Mouse (Mus musculus): ENCODE data around the gene Rab44. TPM values are rescaled to one million over a fixed set of nuclear protein-coding genes. Genes with fewer than 3 reads are reported as not detected.
A peak's percentile ranks its signal among the peaks of the same experiment; 100 is the strongest.
"Not testable (repeated sequence)": the region's sequence is repeated elsewhere in the genome, so short reads cannot be mapped to it uniquely, and the experiment has no call there.

The Rab44 gene
- total RNA-seq, 2 experiments from 2014 or later, result 0.12 to 0.26 TPM

- DNase-seq (ENCODE audit: low spot score in 2 of 2), result no peak
Observed at GRCm38 (mm10) chr17:29090776-29091175, 23.2 kb upstream of the Rab44 start, which contains the start of gene Cdkn1a. Cdkn1a (plus strand) TSS chr17:29090976.

GRCm38 (mm10) chr17:29091348-29091944, 22.5 kb upstream of the Rab44 start:
- no peak for DNase-seq (ENCODE audit: low spot score in 2 of 2)

GRCm38 (mm10) chr17:29092497-29092896, 21.4 kb upstream of the Rab44 start:
- no peak for DNase-seq (ENCODE audit: low spot score in 2 of 2)

DNA sequence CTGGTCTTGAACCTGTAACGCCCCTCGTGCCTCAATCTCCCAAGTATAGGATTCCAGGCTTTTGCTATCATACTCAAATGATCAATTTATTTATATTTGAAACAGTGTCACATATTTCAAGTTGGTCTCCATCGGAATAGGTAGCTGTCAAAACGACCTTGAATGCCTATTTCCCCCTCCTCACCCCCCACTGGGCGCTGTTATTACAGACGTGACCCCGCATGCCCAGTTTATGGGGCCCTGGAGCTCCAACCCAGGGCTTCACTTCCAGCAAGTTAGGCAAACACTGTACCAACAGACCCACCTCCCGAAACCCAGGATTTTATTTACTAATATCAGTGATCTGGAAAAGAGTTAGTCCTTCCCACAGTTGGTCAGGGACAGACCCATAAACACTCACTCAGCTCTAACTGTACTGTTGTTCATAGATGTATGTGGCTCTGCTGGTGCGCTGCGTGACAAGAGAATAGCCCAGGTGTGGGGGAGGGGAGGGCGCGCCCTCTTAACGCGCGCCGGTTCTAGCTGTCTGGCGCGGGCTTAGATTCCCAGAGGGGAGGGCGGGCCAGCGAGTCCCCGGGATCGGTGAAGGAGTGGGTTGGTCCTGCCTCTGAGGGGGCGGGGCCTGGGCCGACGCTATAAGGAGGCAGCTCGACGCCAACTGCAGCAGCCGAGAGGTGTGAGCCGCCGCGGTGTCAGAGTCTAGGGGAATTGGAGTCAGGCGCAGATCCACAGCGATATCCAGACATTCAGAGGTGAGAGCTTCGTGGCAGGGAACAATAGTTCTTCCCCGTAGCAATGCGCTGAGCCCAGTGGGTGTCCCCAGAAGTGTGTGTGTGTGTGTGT, 20.6 kb upstream of the Rab44 start:
- peak; percentile 46 to 60 for DNase-seq (ENCODE audit: low spot score in 2 of 2)

- no peak for DNase-seq (ENCODE audit: low spot score in 2 of 2)
Observed at GRCm38 (mm10) chr17:29093961-29094309, 20.0 kb upstream of the Rab44 start.

- DNase-seq (ENCODE audit: low spot score in 2 of 2), result peak in 1 of 2 experiments; percentile 39
Observed at GRCm38 (mm10) chr17:29094310-29095181, 19.4 kb upstream of the Rab44 start.

GRCm38 (mm10) chr17:29095201-29095733, 18.7 kb upstream of the Rab44 start:
- peak; percentile 96 to 97 for DNase-seq (ENCODE audit: low spot score in 2 of 2)

- no peak for DNase-seq (ENCODE audit: low spot score in 2 of 2)
Observed at GRCm38 (mm10) chr17:29096245-29096644, 17.7 kb upstream of the Rab44 start.

DNA sequence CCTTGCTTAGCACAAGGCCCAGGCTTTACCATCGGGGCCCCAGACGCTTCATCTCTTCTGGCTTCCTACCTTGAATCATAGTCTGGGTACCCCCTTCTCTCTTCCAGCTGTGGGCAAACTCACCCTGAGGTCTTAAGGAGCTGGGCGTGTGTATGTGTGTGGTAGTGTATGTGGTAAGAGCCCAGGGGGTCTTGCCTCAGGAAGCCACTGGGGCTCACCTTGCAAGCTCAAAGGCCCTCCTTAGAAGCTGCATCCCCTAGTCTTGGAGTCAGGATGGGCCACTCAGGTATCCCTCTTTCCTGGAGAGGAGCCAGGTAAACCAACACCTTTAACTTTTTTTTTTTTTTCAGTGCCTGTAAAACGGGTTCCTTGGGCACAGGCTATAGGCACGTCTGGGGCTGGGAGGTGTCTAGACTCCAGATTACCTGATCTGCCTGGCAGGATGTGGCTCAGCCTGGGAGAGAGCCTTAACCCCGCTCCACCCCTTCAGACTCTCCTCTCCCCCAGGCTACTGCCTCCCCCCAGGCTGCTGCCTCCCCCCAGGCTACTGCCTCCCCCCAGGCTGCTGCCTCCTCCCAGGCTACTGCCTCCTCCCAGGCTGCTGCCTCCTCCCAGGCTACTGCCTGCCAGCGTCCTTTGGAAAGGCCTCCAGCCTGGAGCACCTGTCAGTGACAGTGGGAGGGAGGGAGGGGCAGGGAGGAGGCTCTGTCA, 16.9 kb upstream of the Rab44 start:
- no peak for DNase-seq (ENCODE audit: low spot score in 2 of 2)

DNA sequence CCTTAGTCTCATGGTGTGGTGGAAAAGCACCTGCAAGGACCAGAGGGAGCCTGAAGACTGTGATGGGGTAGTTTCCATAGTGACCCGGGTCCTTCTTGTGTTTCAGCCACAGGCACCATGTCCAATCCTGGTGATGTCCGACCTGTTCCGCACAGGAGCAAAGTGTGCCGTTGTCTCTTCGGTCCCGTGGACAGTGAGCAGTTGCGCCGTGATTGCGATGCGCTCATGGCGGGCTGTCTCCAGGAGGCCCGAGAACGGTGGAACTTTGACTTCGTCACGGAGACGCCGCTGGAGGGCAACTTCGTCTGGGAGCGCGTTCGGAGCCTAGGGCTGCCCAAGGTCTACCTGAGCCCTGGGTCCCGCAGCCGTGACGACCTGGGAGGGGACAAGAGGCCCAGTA, 15.7 kb upstream of the Rab44 start:
- DNase-seq (ENCODE audit: low spot score in 2 of 2), result no peak

DNA sequence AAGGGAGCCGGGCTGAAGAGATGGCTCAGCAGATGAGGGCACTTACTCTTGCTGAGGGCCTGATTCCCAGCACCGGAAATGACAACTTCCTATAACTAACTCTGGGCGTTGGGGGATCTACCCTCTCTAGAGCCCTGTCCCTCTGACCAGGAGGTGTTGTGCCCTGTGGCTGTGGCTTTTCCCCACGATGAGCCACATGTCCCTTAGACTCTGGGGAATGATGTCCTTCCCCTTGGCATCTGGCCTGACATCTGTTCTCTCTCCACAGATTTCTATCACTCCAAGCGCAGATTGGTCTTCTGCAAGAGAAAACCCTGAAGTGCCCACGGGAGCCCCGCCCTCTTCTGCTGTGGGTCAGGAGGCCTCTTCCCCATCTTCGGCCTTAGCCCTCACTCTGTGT, 14.9 kb upstream of the Rab44 start:
- peak in 1 of 2 experiments; percentile 0 for DNase-seq (ENCODE audit: low spot score in 2 of 2)

DNA sequence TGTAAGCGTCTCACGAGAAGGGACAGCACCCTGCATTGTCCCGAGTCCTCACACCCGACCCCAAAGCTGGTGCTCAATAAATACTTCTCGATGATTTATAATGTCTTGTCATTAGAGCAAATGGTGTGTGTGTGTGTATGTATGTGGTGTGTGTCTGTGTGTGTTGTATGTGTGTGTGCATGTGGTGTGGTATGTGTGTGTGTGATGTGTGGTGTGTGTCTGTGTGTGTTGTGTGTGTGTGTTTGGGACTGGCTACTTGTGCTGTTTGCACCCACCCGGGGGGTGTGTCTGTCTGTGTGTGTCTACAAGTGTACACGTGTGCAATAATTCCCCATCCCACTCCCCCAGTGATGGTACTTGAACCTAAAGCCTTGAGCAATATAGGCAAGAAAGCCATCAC, 13.3 kb upstream of the Rab44 start:
- DNase-seq (ENCODE audit: low spot score in 2 of 2), result no peak

GRCm38 (mm10) chr17:29110356-29110755, 3.6 kb upstream of the Rab44 start:
- not testable (repeated sequence) for DNase-seq (ENCODE audit: low spot score in 2 of 2)

DNA sequence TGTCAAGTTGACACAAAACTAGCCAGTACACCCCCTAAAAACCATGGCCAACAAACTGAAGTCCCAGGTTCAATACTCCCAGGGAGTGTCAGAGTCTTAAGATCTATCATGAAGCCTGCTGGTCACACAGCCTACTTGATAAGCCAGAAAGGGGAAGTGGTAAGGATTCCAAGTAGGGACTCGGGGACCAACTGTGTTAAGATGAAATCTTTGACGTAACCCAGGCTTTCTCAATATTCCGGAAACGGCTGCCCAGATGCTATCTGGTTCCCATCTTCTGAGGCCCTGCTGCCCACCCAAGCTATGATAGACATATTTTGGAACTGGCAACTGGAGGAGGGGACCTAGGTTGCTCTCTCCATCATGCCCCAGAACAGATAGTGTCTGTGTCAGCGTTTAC, 2.6 kb upstream of the Rab44 start:
- DNase-seq (ENCODE audit: low spot score in 2 of 2), result no peak

DNA sequence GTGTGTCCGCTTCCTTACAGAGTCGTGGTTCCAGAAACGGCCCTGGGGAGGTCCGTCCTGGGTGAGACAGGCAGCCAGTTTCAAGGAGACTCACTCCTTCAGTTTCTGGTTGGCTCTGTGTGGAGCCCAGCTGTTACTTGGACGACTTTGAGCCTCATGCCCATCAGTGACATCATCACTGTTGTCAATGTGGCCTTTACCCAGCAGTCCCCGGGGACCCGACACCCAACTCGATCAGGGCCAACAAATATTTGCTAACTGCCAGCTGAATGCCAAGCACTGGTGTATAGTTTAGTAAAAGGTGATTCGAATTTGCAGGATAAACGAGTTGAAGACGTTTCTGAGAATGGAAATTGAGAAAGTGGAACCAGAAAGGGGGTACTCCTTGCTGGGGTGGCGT, 2.1 kb downstream of the Rab44 start:
- DNase-seq (ENCODE audit: low spot score in 2 of 2), result no peak

GRCm38 (mm10) chr17:29117006-29117648, 3.2 kb downstream of the Rab44 start:
- DNase-seq (ENCODE audit: low spot score in 2 of 2), result no peak

DNA sequence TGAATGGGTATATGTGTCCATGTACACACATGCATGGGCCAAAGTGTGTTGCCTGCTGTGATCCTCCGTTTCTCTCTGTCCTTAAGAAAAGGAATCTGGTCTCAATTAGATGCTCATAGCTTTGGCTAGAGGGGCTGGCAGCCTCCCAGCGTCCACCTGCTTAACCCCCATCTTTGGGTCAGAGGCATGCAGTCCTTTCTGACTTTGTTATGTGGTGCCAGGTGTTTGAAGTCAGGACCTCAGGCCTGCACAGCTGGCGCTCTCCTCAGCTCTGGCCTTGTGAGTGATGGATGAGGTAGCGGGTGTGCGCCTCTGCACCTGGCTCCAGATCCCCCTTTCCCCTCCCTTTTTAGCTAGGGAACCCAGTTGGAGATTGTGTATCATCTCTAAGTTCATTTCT, 4.1 kb downstream of the Rab44 start:
- DNase-seq (ENCODE audit: low spot score in 2 of 2), result no peak

DNA sequence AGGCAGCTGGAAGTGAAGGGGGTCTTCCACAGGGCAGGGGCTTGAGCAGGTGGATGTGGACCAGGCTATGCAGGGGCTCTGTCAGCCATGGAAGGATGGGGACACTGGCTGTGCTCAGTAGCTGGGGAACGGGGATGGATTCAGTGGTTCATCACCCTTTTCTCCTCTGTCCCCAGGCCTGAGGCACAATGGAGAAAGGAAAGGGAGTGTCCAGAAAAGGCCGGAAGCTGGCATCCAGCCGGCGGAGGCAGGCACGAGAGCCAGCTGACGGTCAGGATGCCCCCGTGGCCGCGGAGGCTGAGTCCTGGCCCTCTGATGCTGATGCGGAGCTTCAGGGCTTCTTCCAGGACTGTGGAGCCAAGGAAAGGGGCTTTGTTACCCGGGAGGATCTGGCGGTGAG, 6.7 kb downstream of the Rab44 start:
- DNase-seq (ENCODE audit: low spot score in 2 of 2), result no peak

DNA sequence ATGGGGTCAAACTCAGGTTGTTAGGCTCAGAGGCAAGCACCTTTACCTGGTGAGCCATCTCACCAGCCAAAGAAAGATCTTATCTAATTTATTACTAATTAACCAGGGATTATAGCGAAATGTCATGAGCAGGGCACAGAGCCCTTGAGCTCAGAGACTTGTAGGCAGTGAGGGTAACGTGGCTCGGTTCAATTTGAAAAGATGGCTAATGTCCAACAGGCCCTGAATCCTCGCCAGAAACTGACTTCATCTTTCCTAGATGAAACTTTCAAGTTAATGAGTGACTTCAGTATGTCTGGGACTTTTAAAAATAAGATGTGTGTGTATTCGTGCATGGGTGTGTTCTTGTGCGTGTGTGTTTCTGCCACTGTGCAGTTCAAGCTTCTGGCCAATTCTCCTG, 8.9 kb downstream of the Rab44 start:
- DNase-seq (ENCODE audit: low spot score in 2 of 2), result no peak

DNA sequence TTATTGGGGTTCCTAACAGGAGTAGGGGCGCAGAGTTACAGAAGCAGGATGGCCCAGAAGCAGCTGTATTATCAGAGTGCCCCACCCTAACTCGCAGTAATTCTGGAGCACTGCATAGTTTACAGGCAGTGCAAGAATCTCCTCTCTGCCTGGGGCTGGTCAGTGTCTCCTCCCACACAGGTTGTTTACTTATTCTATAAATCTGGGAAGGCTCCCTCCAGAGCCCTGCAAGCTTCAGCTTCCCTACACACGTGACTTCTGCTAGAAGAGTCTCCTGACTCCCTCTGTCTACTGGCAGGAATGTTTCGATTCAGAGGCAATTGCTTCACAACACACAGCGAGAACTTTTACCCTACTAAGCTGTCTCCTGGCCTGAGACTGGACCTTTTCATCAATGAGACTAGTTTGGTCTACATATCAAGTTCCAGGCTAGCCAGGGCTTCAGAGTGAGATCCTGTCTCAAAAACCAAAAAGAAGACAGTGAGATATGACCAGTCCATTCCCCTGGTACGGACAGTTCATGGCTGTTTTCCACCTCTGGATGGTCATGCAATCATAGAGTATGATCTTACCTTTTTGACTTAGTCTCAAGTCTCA, 9.7 kb downstream of the Rab44 start:
- DNase-seq (ENCODE audit: low spot score in 2 of 2), result no peak
